Mouse (Mus musculus) heart, adult 9 months (tissue): ENCODE data around the gene Spata46.

ENCODE experiments used
- DNase-seq, 2 experiments: peaks; one replicate each; pipeline ENCODE4 v3.0.0; 2022; ENCODE audit warnings: low spot score in 2 of 2

Spata46 gene

GRCm38 (mm10) chr1:170339943-170340342 is 31.3 kb downstream of the Spata46 start:
- no peak for DNase-seq

GRCm38 (mm10) chr1:170343081-170343480 is 34.5 kb downstream of the Spata46 start:
- no peak for DNase-seq

GRCm38 (mm10) chr1:170343906-170344305 is 35.3 kb downstream of the Spata46 start:
- DNase-seq = no peak

GRCm38 (mm10) chr1:170346266-170346665 is 37.7 kb downstream of the Spata46 start:
- DNase-seq = peak; percentile 6 to 19

- no peak for DNase-seq
These were observed 42.5 kb downstream of the Spata46 start for GRCm38 (mm10) chr1:170351080-170351479.

GRCm38 (mm10) chr1:170353335-170353734 is 44.7 kb downstream of the Spata46 start:
- DNase-seq = no peak

- DNase-seq = no peak
These were observed 51.7 kb downstream of the Spata46 start for GRCm38 (mm10) chr1:170360183-170360915.
